Mouse (Mus musculus) embryonic facial prominence, embryonic 14.5 days (tissue): ENCODE results near the gene Taldo1. TPM values are rescaled to one million over a fixed set of nuclear protein-coding genes. Genes with fewer than 3 reads are reported as not detected.

ENCODE experiments used
- ATAC-seq: fragments of 200-750 bp; cut with Nextera tagmentation; 2 replicates; pipeline ENCODE4 v1.8.0; 2017; ENCODE audit warnings: low read depth, moderate number of reproducible peaks, moderate TSS enrichment
- DNase-seq: peaks from one replicate; pipeline ENCODE4 v3.0.0-alpha.2; 2015; ENCODE audit warnings: low spot score
- H3K27ac ChIP-seq: fragments of 300-500 bp; sonication (generic); replicated peaks from 2 replicates; pipeline ENCODE4 v1.5.1; 2014; ENCODE audit warnings: low read depth, mild to moderate bottlenecking, low read length, moderate library complexity
- H3K27me3 ChIP-seq: fragments of 300-500 bp; sonication (generic); replicated peaks from 2 replicates; pipeline ENCODE4 v1.6.1; 2014; ENCODE audit warnings: low read length; ENCODE audit not compliant: control insufficient read depth, insufficient read depth
- H3K36me3 ChIP-seq: fragments of 300-500 bp; sonication (generic); 2 replicates; pipeline ENCODE4 v1.6.1; 2014; ENCODE audit warnings: low read length, mixed read lengths; ENCODE audit not compliant: control insufficient read depth, insufficient read depth
- H3K4me1 ChIP-seq: fragments of 300-500 bp; sonication (generic); 2 replicates; pipeline ENCODE4 v1.6.1; 2014; ENCODE audit warnings: antibody characterized with exemption, low read length; ENCODE audit not compliant: control insufficient read depth, insufficient read depth
- H3K4me2 ChIP-seq: fragments of 300-500 bp; sonication (generic); 2 replicates; pipeline ENCODE4 v1.6.1; 2014; ENCODE audit warnings: low read depth, mild to moderate bottlenecking, low read length, moderate library complexity, mixed read lengths
- H3K4me3 ChIP-seq: fragments of 300-500 bp; sonication (generic); 2 replicates; pipeline ENCODE4 v1.5.1; 2014; ENCODE audit warnings: low read depth, mild to moderate bottlenecking, low read length
- H3K9ac ChIP-seq: fragments of 300-500 bp; sonication (generic); 2 replicates; pipeline ENCODE4 v1.6.1; 2014; ENCODE audit warnings: low read depth, mild to moderate bottlenecking, low read length, moderate library complexity, mixed read lengths
- H3K9me3 ChIP-seq: fragments of 300-500 bp; sonication (generic); 2 replicates; pipeline ENCODE4 v1.6.1; 2016; ENCODE audit warnings: low read length; ENCODE audit not compliant: control insufficient read depth
- WGBS: fragments of 180-500 bp; shearing (Covaris S2); extraction: QIAGEN DNeasy Blood & Tissue Kit; methylation state at CpG from one replicate; pipeline ENCODE4 v1.1.7; 2014; 5-methylcytosine and 5-hydroxymethylcytosine counted together
- polyA plus RNA-seq: library from polyadenylated mRNA; unstranded; fragments of >200 nt; fragmentation: Nextera tagmentation; extraction: Ambion mirVana; gene quantifications from 2 replicates; pipeline ENCODE4 v1.2.1, GENCODE M21; 2014

The Taldo1 gene
- 248 and 250 TPM in 2 replicates for polyA plus RNA-seq

GRCm38 (mm10) chr7:141391625-141392551 lies at the start of gene Taldo1:
Taldo1 (plus strand) TSS chr7:141392199.
- DNase-seq (peak; percentile 98), ATAC-seq (peak; percentile 95)
- peak within 1 kb of the TSS; percentile 93 for H3K4me2 ChIP-seq
- no peaks in the 10 kb centered on the region for H3K9me3 ChIP-seq
- H3K36me3 ChIP-seq, result peaks cover 11% of the 10 kb centered on the region
- peaks cover 8% of the 10 kb centered on the region for H3K4me1 ChIP-seq
- under 1% methylated on average over 57 of the region's 57 CpGs for WGBS
- peak within 1 kb of the TSS; percentile 73 for H3K4me3 ChIP-seq
- H3K27ac ChIP-seq, result peak within 1 kb of the TSS; percentile 76
- no peaks in the 10 kb centered on the region for H3K27me3 ChIP-seq
- H3K9ac ChIP-seq, result peak within 1 kb of the TSS; percentile 70

- H3K4me1 ChIP-seq, result peaks cover 6% of the 10 kb centered on the region; the same call in 1 of the 2 replicates
- ATAC-seq (no peak), DNase-seq (no peak)
- H3K27ac ChIP-seq, result no peak overlapping the region
- 41% methylated on average over 2 of the region's 2 CpGs for WGBS
- no peaks in the 10 kb centered on the region; the same call in 1 of the 2 replicates for H3K27me3 ChIP-seq
- no peak overlapping the region for H3K9ac ChIP-seq
- no peak overlapping the region for H3K4me3 ChIP-seq
- H3K4me2 ChIP-seq, result no peak overlapping the region
- no peaks in the 10 kb centered on the region for H3K36me3 ChIP-seq
- no peaks in the 10 kb centered on the region for H3K9me3 ChIP-seq
These were observed 48.8 kb upstream of the Taldo1 start for GRCm38 (mm10) chr7:141343230-141343629.

GRCm38 (mm10) chr7:141343696-141344095 lies 48.3 kb upstream of the Taldo1 start:
- H3K27me3 ChIP-seq, result no peaks in the 10 kb centered on the region
- H3K4me2 ChIP-seq, result no peak overlapping the region
- 73% methylated on average over 7 of the region's 7 CpGs for WGBS
- H3K36me3 ChIP-seq, result no peaks in the 10 kb centered on the region
- no peaks in the 10 kb centered on the region for H3K9me3 ChIP-seq
- H3K4me1 ChIP-seq, result peaks cover 1% of the 10 kb centered on the region; the same call in 1 of the 2 replicates
- no peak overlapping the region for H3K4me3 ChIP-seq
- no peak overlapping the region for H3K9ac ChIP-seq
- no peak overlapping the region for H3K27ac ChIP-seq
- ATAC-seq (no peak), DNase-seq (no peak)

- Histone ChIP-seq H3K9me3 (no peaks in the 10 kb centered on the region), H3K4me2 (no peak overlapping the region), H3K9ac (no peak overlapping the region), H3K4me3 (no peak overlapping the region), H3K27ac (no peak overlapping the region), H3K27me3 (no peaks in the 10 kb centered on the region), H3K4me1 (no peaks in the 10 kb centered on the region), H3K36me3 (no peaks in the 10 kb centered on the region)
- ATAC-seq, result no peak
- WGBS, result 82% methylated on average over 5 of the region's 5 CpGs
- no peak for DNase-seq
These were observed 47.2 kb upstream of the Taldo1 start for GRCm38 (mm10) chr7:141344787-141345186.

- Histone ChIP-seq H3K4me1 (no peaks in the 10 kb centered on the region), H3K4me3 (no peak overlapping the region), H3K36me3 (no peaks in the 10 kb centered on the region), H3K9me3 (no peaks in the 10 kb centered on the region), H3K27me3 (no peaks in the 10 kb centered on the region), H3K9ac (no peak overlapping the region), H3K27ac (no peak overlapping the region), H3K4me2 (no peak overlapping the region)
- DNase-seq (no peak), ATAC-seq (no peak)
- WGBS, result 74% methylated on average over 6 of the region's 6 CpGs
These were observed 40.9 kb upstream of the Taldo1 start for GRCm38 (mm10) chr7:141351061-141351460.

- H3K27ac ChIP-seq, result no peak overlapping the region
- no peak overlapping the region for H3K4me3 ChIP-seq
- H3K27me3 ChIP-seq, result no peaks in the 10 kb centered on the region; the same call in 1 of the 2 replicates
- ATAC-seq (no peak), DNase-seq (no peak)
- H3K9ac ChIP-seq, result no peak overlapping the region
- no peaks in the 10 kb centered on the region for H3K36me3 ChIP-seq
- 77% methylated on average over 8 of the region's 8 CpGs for WGBS
- H3K4me2 ChIP-seq, result no peak overlapping the region
- no peaks in the 10 kb centered on the region for H3K4me1 ChIP-seq
- no peaks in the 10 kb centered on the region for H3K9me3 ChIP-seq
These were observed 36.9 kb upstream of the Taldo1 start for GRCm38 (mm10) chr7:141355051-141355450.

GRCm38 (mm10) chr7:141355626-141356326 lies 36.2 kb upstream of the Taldo1 start:
- 56% methylated on average over 12 of the region's 12 CpGs for WGBS
- no peak overlapping the region for H3K4me3 ChIP-seq
- H3K4me2 ChIP-seq, result no peak overlapping the region
- H3K9ac ChIP-seq, result no peak overlapping the region
- no peaks in the 10 kb centered on the region for H3K36me3 ChIP-seq
- H3K9me3 ChIP-seq, result no peaks in the 10 kb centered on the region
- H3K4me1 ChIP-seq, result no peaks in the 10 kb centered on the region
- no peak for ATAC-seq
- no peak overlapping the region for H3K27ac ChIP-seq
- peaks cover 3% of the 10 kb centered on the region; the same call in 1 of the 2 replicates for H3K27me3 ChIP-seq
- DNase-seq, result no peak

GRCm38 (mm10) chr7:141356971-141357370 lies 35.0 kb upstream of the Taldo1 start:
- Histone ChIP-seq H3K9me3 (no peaks in the 10 kb centered on the region), H3K27ac (no peak overlapping the region), H3K4me2 (no peak overlapping the region), H3K9ac (no peak overlapping the region), H3K27me3 (peaks cover 15% of the 10 kb centered on the region; the same call in 1 of the 2 replicates), H3K36me3 (no peaks in the 10 kb centered on the region), H3K4me3 (no peak overlapping the region), H3K4me1 (no peaks in the 10 kb centered on the region)
- WGBS, result 74% methylated on average over 14 of the region's 14 CpGs
- ATAC-seq, result no peak
- DNase-seq, result no peak
